Mouse (Mus musculus) stomach, embryonic 16.5 days (tissue): ENCODE results near the gene Rbp3. TPM values are rescaled to one million over a fixed set of nuclear protein-coding genes. Genes with fewer than 3 reads are reported as not detected.

ENCODE experiments used
- ATAC-seq: fragments of 200-750 bp; cut with Nextera tagmentation; 2 replicates; pipeline ENCODE4 v1.8.0; 2017; ENCODE audit warnings: moderate number of reproducible peaks, moderate TSS enrichment; ENCODE audit not compliant: insufficient read depth, low FRiP score
- H3K27ac ChIP-seq: fragments of 300-500 bp; sonication (generic); 2 replicates; pipeline ENCODE4 v1.5.1; 2014; ENCODE audit warnings: low read length
- H3K27me3 ChIP-seq: fragments of 300-500 bp; sonication (generic); 2 replicates; pipeline ENCODE4 v1.6.1; 2014; ENCODE audit warnings: low read length, control low read depth, mixed read lengths; ENCODE audit not compliant: control insufficient read depth, insufficient read depth
- H3K36me3 ChIP-seq: fragments of 300-500 bp; sonication (generic); 2 replicates; pipeline ENCODE4 v1.6.1; 2014; ENCODE audit warnings: low read length; ENCODE audit not compliant: control insufficient read depth, insufficient read depth
- H3K4me1 ChIP-seq: fragments of 300-500 bp; sonication (generic); 2 replicates; pipeline ENCODE4 v1.6.1; 2014; ENCODE audit warnings: low read length, control low read depth, mixed read lengths; ENCODE audit not compliant: control insufficient read depth, insufficient read depth
- H3K4me2 ChIP-seq: fragments of 300-500 bp; sonication (generic); 2 replicates; pipeline ENCODE4 v1.6.1; 2014; ENCODE audit warnings: low read depth, low read length, mixed read lengths
- H3K4me3 ChIP-seq: fragments of 300-500 bp; sonication (generic); replicated peaks from 2 replicates; pipeline ENCODE4 v1.5.1; 2014; ENCODE audit warnings: mild to moderate bottlenecking, low read length
- H3K9ac ChIP-seq: fragments of 300-500 bp; sonication (generic); 2 replicates; pipeline ENCODE4 v1.6.1; 2014; ENCODE audit warnings: low read length
- H3K9me3 ChIP-seq: fragments of 300-500 bp; sonication (generic); replicated peaks from 2 replicates; pipeline ENCODE4 v1.6.1; 2016; ENCODE audit warnings: low read length, control low read depth; ENCODE audit not compliant: control insufficient read depth
- WGBS: fragments of 180-500 bp; shearing (Covaris S2); extraction: QIAGEN DNeasy Blood & Tissue Kit; methylation state at CpG from one replicate; pipeline ENCODE4 v1.1.7; 2014; 5-methylcytosine and 5-hydroxymethylcytosine counted together
- polyA plus RNA-seq: library from polyadenylated mRNA; unstranded; fragments of >200 nt; fragmentation: Nextera tagmentation; extraction: Ambion mirVana; gene quantifications from 2 replicates; pipeline ENCODE4 v1.2.1, GENCODE M21; 2015

The Rbp3 gene
- polyA plus RNA-seq, 1 experiment from 2014 or later = not detected

- 82% methylated on average over 6 of the region's 6 CpGs for WGBS
- no peak for ATAC-seq
- no peaks in the 10 kb centered on the region for H3K4me1 ChIP-seq
- H3K4me3 ChIP-seq = no peak overlapping the region
- no peaks in the 10 kb centered on the region for H3K36me3 ChIP-seq
- H3K27ac ChIP-seq = no peak overlapping the region
- H3K4me2 ChIP-seq = no peak overlapping the region
- no peaks in the 10 kb centered on the region for H3K27me3 ChIP-seq
- H3K9me3 ChIP-seq = no peaks in the 10 kb centered on the region
- H3K9ac ChIP-seq = no peak overlapping the region
Measured at GRCm38 (mm10) chr14:33993521-33994289, 39.9 kb downstream of the Rbp3 start.

- no peaks in the 10 kb centered on the region for H3K27me3 ChIP-seq
- no peaks in the 10 kb centered on the region for H3K9me3 ChIP-seq
- H3K4me2 ChIP-seq = no peak overlapping the region
- no peak overlapping the region for H3K4me3 ChIP-seq
- H3K4me1 ChIP-seq = no peaks in the 10 kb centered on the region
- no peaks in the 10 kb centered on the region for H3K36me3 ChIP-seq
- no peak overlapping the region for H3K27ac ChIP-seq
- WGBS = 41% methylated on average over 6 of the region's 6 CpGs
- ATAC-seq = no peak
- H3K9ac ChIP-seq = no peak overlapping the region
Measured at GRCm38 (mm10) chr14:33997427-33997826, 43.6 kb downstream of the Rbp3 start.

GRCm38 (mm10) chr14:34000076-34000475 lies 46.3 kb downstream of the Rbp3 start:
- no peak overlapping the region for H3K4me3 ChIP-seq
- H3K9me3 ChIP-seq = no peaks in the 10 kb centered on the region
- no peak overlapping the region for H3K4me2 ChIP-seq
- no peaks in the 10 kb centered on the region for H3K4me1 ChIP-seq
- no peak overlapping the region for H3K27ac ChIP-seq
- H3K9ac ChIP-seq = no peak overlapping the region
- H3K36me3 ChIP-seq = no peaks in the 10 kb centered on the region
- ATAC-seq = no peak
- no peaks in the 10 kb centered on the region for H3K27me3 ChIP-seq

GRCm38 (mm10) chr14:34001445-34001844 lies 47.6 kb downstream of the Rbp3 start:
- Histone ChIP-seq H3K4me1 (no peaks in the 10 kb centered on the region), H3K36me3 (no peaks in the 10 kb centered on the region), H3K4me2 (no peak overlapping the region), H3K4me3 (no peak overlapping the region), H3K27ac (no peak overlapping the region), H3K27me3 (no peaks in the 10 kb centered on the region), H3K9me3 (no peaks in the 10 kb centered on the region), H3K9ac (no peak overlapping the region)
- ATAC-seq = no peak

- Histone ChIP-seq H3K27ac (no peak overlapping the region), H3K36me3 (no peaks in the 10 kb centered on the region), H3K9ac (no peak overlapping the region), H3K4me3 (no peak overlapping the region), H3K9me3 (no peaks in the 10 kb centered on the region), H3K4me1 (no peaks in the 10 kb centered on the region), H3K4me2 (no peak overlapping the region), H3K27me3 (no peaks in the 10 kb centered on the region)
- 83% methylated on average over 5 of the region's 5 CpGs for WGBS
- no peak for ATAC-seq
Measured at GRCm38 (mm10) chr14:34002358-34002757, 48.6 kb downstream of the Rbp3 start.

Other genes starting within 250 kb of the Rbp3 start
- 5.3 and 6.3 TPM in 2 replicates for gene Gdf10, start 30.4 kb upstream of the Rbp3 start, polyA plus RNA-seq
- 0.48 and 0.50 TPM in 2 replicates for gene Gdf2, start 13.0 kb upstream of the Rbp3 start, polyA plus RNA-seq
- 0.06 TPM in 2 replicates for gene Zfp488, start 24.8 kb downstream of the Rbp3 start, polyA plus RNA-seq
- not detected in 2 replicates for gene Gm30083, start 61.2 kb downstream of the Rbp3 start, polyA plus RNA-seq
- gene Gm5460, start 62.8 kb downstream of the Rbp3 start, polyA plus RNA-seq = not detected in 2 replicates
- gene Antxrl, start 98.7 kb downstream of the Rbp3 start, polyA plus RNA-seq = not detected in 2 replicates
- gene Anxa8, start 132.0 kb downstream of the Rbp3 start, polyA plus RNA-seq = 56.1 and 63.4 TPM in 2 replicates
- gene A630023A22Rik, start 148.8 kb downstream of the Rbp3 start, polyA plus RNA-seq = 0.43 and 0.76 TPM in 2 replicates
- 0.46 and 0.47 TPM in 2 replicates for gene Npy4r, start 198.5 kb downstream of the Rbp3 start, polyA plus RNA-seq
- 0.29 and 0.31 TPM in 2 replicates for gene Gprin2, start 247.7 kb downstream of the Rbp3 start, polyA plus RNA-seq